Mouse (Mus musculus): ENCODE measurements around the gene Fezf1. TPM values are rescaled to one million over a fixed set of nuclear protein-coding genes. Genes with fewer than 3 reads are reported as not detected.

Gene Fezf1
- total and polyA plus RNA-seq, 3 experiments: not detected

DNA sequence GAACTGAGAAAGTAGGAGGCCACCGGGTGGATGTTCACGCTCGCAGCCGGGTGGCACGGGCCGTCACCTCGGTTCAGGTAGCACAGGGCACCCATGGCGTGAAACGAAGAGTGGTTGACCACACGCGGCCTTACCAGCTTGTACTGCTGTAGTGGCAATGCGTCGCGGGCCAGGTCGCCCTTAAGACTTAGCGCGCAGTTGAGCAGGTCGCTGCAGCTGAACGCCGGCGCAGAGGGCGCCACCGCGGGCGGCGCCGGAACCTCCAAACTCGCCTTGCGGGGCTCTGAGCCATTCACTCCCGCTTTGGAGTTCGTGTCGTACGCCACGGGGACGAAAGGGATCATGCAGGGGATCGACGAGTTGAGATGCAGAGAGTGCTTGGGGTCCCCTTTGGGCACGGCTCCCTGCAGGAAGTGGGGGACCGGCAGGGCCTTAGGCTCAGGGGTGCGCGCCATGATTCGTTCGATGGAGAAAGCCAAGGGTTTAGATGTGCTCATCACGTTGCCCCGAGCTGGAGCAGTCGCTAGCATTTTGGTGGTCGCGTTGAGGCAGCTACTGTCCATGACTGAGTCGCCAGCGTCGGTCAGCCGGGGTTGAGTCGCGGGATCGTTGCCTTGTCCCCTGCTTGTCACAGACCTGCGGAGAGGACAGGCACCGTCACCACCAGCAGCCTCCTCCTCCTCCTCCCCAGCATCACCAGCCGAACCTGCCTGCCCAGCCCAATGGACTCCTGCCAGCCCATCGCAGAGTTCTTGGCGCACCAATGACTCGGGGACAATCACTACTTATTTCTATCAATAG lies 450 bp downstream of the Fezf1 start:
- H3K27ac ChIP-seq (ENCODE audit: control insufficient read depth, low read depth, low read length): no peak overlapping the region
- no peaks in the 10 kb centered on the region for H3K36me3 ChIP-seq (ENCODE audit: control insufficient read depth in 1 of 2, insufficient read depth in 2 of 2, low read length in 2 of 2)
- no peaks in the 10 kb centered on the region for H3K27me3 ChIP-seq (ENCODE audit: control insufficient read depth in 1 of 2, insufficient read depth in 2 of 2, low read length in 2 of 2)
- H3K79me2 ChIP-seq (ENCODE audit: control insufficient read depth, insufficient read depth, low read length, poor library complexity): no peaks in the 10 kb centered on the region
- H3K4me3 ChIP-seq (ENCODE audit: control insufficient read depth in 1 of 2, insufficient read depth in 1 of 2, low read depth in 2 of 2, low read length in 2 of 2): no peak overlapping the region
- H3K4me1 ChIP-seq (ENCODE audit: control insufficient read depth in 1 of 2, insufficient read depth in 2 of 2, low read length in 2 of 2): no peaks in the 10 kb centered on the region
- H3K9me3 ChIP-seq (replicated peaks; ENCODE audit: insufficient read depth, low read length): no peaks in the 10 kb centered on the region
- H3K9ac ChIP-seq (ENCODE audit: control insufficient read depth, low read depth, low read length, poor library complexity, severe bottlenecking): no peak overlapping the region
- no peak for DNase-seq (ENCODE audit: low read depth, low spot score)
- TF ChIP-seq TCF12 (IDR thresholded peaks at IDR 0.05; ENCODE audit: low read depth, low read length) (no peak), MYC (IDR thresholded peaks at IDR 0.05; ENCODE audit: low read depth, low read length) (no peak), MYB (IDR thresholded peaks at IDR 0.05; ENCODE audit: low read depth, low read length) (no peak), KAT2A (conservative IDR thresholded peaks at IDR 0.05; ENCODE audit: low read depth, low read length) (no peak), CTCF (IDR thresholded peaks at IDR 0.05 in 2 of 3, conservative IDR thresholded peaks at IDR 0.05 in 1 of 3; ENCODE audit: control insufficient read depth in 1 of 3, insufficient read depth in 1 of 3, low read depth in 2 of 3, low read length in 3 of 3, poor library complexity in 1 of 3, severe bottlenecking in 1 of 3) (no peak), MAZ (IDR thresholded peaks at IDR 0.05; ENCODE audit: low read depth, low read length) (no peak), POLR2AphosphoS2 (IDR thresholded peaks at IDR 0.05; ENCODE audit: low read length) (no peak), HCFC1 (IDR thresholded peaks at IDR 0.05; ENCODE audit: low read depth, low read length) (no peak), ZC3H11A (IDR thresholded peaks at IDR 0.05; ENCODE audit: low read depth, low read length) (no peak), SIN3A (IDR thresholded peaks at IDR 0.05; ENCODE audit: low read length) (no peak), MEF2A (IDR thresholded peaks at IDR 0.05; ENCODE audit: extremely low read depth, insufficient replicate concordance, low read depth, low read length, poor library complexity, severe bottlenecking) (no peak), GABPA (IDR thresholded peaks at IDR 0.05; ENCODE audit: low read depth, low read length) (no peak)

DNA sequence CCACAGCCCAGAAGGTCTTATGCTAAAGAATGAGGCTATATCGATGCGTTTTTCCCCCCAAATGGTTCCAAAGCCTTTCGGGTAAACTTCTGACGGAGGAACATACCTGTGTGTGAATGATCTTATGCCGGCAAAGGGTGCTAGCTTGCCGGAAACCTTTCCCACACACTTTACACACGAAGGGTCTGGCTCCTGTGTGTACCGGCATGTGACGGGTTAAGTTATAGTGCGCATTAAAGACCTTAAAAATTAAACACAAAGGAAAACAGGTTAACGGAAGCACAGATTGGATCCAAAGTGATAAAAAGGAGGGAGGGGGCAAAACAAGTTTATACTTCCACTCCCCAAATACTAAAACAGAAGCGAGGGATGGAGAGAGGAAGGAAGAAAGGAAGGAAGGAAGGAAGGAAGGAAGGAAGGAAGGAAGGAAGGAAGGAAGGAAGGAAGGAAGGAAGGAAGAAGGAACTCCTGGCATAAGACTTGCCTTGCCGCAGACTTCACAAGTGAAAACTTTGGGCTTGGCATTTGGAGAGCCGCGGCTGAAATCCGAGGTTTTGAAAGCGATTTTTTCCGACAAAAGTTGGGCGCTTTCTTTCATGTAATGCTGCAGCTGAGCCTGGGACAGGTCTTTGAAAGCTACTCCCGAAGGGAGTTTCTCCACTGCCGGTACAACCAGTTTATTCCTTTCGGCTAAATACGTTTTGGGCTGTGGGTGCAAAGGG lies 1.2 kb downstream of the Fezf1 start:
- Histone ChIP-seq H3K27me3 (ENCODE audit: control insufficient read depth in 1 of 2, insufficient read depth in 2 of 2, low read length in 2 of 2) (no peaks in the 10 kb centered on the region), H3K4me3 (ENCODE audit: control insufficient read depth in 1 of 2, insufficient read depth in 1 of 2, low read depth in 2 of 2, low read length in 2 of 2) (no peak overlapping the region), H3K36me3 (ENCODE audit: control insufficient read depth in 1 of 2, insufficient read depth in 2 of 2, low read length in 2 of 2) (no peaks in the 10 kb centered on the region), H3K79me2 (ENCODE audit: control insufficient read depth, insufficient read depth, low read length, poor library complexity) (no peaks in the 10 kb centered on the region), H3K9me3 (replicated peaks; ENCODE audit: insufficient read depth, low read length) (no peaks in the 10 kb centered on the region), H3K27ac (ENCODE audit: control insufficient read depth, low read depth, low read length) (no peak overlapping the region), H3K4me1 (ENCODE audit: control insufficient read depth in 1 of 2, insufficient read depth in 2 of 2, low read length in 2 of 2) (no peaks in the 10 kb centered on the region), H3K9ac (ENCODE audit: control insufficient read depth, low read depth, low read length, poor library complexity, severe bottlenecking) (no peak overlapping the region)
- TF ChIP-seq MAFK (IDR thresholded peaks at IDR 0.05; ENCODE audit: borderline replicate concordance, low read depth, low read length) (no peak), JUND (IDR thresholded peaks at IDR 0.05; ENCODE audit: low read depth, low read length) (no peak), GATA1 (IDR thresholded peaks at IDR 0.05; ENCODE audit: low read depth, low read length) (no peak), CHD2 (IDR thresholded peaks at IDR 0.05; ENCODE audit: low read length) (no peak), CTCF (IDR thresholded peaks at IDR 0.05 in 2 of 3, conservative IDR thresholded peaks at IDR 0.05 in 1 of 3; ENCODE audit: control insufficient read depth in 1 of 3, insufficient read depth in 1 of 3, low read depth in 2 of 3, low read length in 3 of 3, poor library complexity in 1 of 3, severe bottlenecking in 1 of 3) (no peak), RCOR1 (IDR thresholded peaks at IDR 0.05; ENCODE audit: low read depth, low read length) (no peak), RAD21 (IDR thresholded peaks at IDR 0.05; ENCODE audit: low read depth, low read length) (no peak), ETS1 (IDR thresholded peaks at IDR 0.05; ENCODE audit: low read depth, low read length) (no peak), MAZ (IDR thresholded peaks at IDR 0.05; ENCODE audit: low read depth, low read length) (no peak)
- no peak for DNase-seq (ENCODE audit: low read depth, low spot score)
